Mouse (Mus musculus) midbrain, embryonic 16.5 days (tissue): Measurements from ENCODE around the gene Aebp2. TPM values are rescaled to one million over a fixed set of nuclear protein-coding genes. Genes with fewer than 3 reads are reported as not detected.

Experiments
- ATAC-seq: fragments of 200-750 bp; cut with Nextera tagmentation; 2 replicates; pipeline ENCODE4 v1.8.0; 2017; ENCODE audit warnings: moderate TSS enrichment
- H3K27ac ChIP-seq: fragments of 300-500 bp; sonication (generic); 2 replicates; pipeline ENCODE4 v1.5.1; 2014; ENCODE audit warnings: mild to moderate bottlenecking, low read length, mixed read lengths
- H3K27me3 ChIP-seq: fragments of 300-500 bp; sonication (generic); 2 replicates; pipeline ENCODE4 v1.6.1; 2014; ENCODE audit warnings: low read depth, low read length, mixed read lengths; ENCODE audit not compliant: control insufficient read depth, insufficient read depth
- H3K36me3 ChIP-seq: fragments of 300-500 bp; sonication (generic); 2 replicates; pipeline ENCODE4 v1.6.1; 2014; ENCODE audit warnings: mild to moderate bottlenecking, low read length, moderate library complexity, mixed read lengths; ENCODE audit not compliant: control insufficient read depth, insufficient read depth
- H3K4me1 ChIP-seq: fragments of 300-500 bp; sonication (generic); 2 replicates; pipeline ENCODE4 v1.6.1; 2014; ENCODE audit warnings: mild to moderate bottlenecking, low read length, mixed read lengths; ENCODE audit not compliant: control insufficient read depth, insufficient read depth
- H3K4me2 ChIP-seq: fragments of 300-500 bp; sonication (generic); 2 replicates; pipeline ENCODE4 v1.6.1; 2014; ENCODE audit warnings: mild to moderate bottlenecking, low read length, mixed read lengths
- H3K4me3 ChIP-seq: fragments of 300-500 bp; sonication (generic); 2 replicates; pipeline ENCODE4 v1.5.1; 2014; ENCODE audit warnings: low read depth, mild to moderate bottlenecking, low read length, moderate library complexity, mixed read lengths
- H3K9ac ChIP-seq: fragments of 300-500 bp; sonication (generic); 2 replicates; pipeline ENCODE4 v1.6.1; 2014; ENCODE audit warnings: low read depth, low read length, mixed read lengths
- H3K9me3 ChIP-seq: fragments of 300-500 bp; sonication (generic); replicated peaks from 2 replicates; pipeline ENCODE4 v1.6.1; 2014; ENCODE audit warnings: mild to moderate bottlenecking, low read length, mixed read lengths; ENCODE audit not compliant: control insufficient read depth, poor library complexity, severe bottlenecking
- WGBS: fragments of 180-500 bp; shearing (Covaris S2); extraction: QIAGEN DNeasy Blood & Tissue Kit; methylation state at CpG from one replicate; pipeline ENCODE4 v1.1.7; 2014; 5-methylcytosine and 5-hydroxymethylcytosine counted together
- polyA plus RNA-seq: library from polyadenylated mRNA; unstranded; fragments of >200 nt; fragmentation: Nextera tagmentation; extraction: Ambion mirVana; gene quantifications from 2 replicates; pipeline ENCODE4 v1.2.1, GENCODE M21; 2015

Gene Aebp2
- polyA plus RNA-seq, 1 experiment from 2014 or later = 7.5 TPM

GRCm38 (mm10) chr6:140692160-140692559, 69.7 kb downstream of the Aebp2 start:
- no peak for ATAC-seq
- H3K4me1 ChIP-seq = 0 out of 2 replicates have a peak, but pooled peaks cover 6% of the 10 kb centered on the region
- 91% methylated on average over 6 of the region's 6 CpGs for WGBS
- H3K4me2 ChIP-seq = no peak overlapping the region
- H3K27me3 ChIP-seq = no peaks in the 10 kb centered on the region
- H3K9ac ChIP-seq = no peak overlapping the region
- H3K27ac ChIP-seq = no peak overlapping the region
- no peaks in the 10 kb centered on the region for H3K36me3 ChIP-seq
- no peak overlapping the region for H3K4me3 ChIP-seq
- no peaks in the 10 kb centered on the region for H3K9me3 ChIP-seq

DNA sequence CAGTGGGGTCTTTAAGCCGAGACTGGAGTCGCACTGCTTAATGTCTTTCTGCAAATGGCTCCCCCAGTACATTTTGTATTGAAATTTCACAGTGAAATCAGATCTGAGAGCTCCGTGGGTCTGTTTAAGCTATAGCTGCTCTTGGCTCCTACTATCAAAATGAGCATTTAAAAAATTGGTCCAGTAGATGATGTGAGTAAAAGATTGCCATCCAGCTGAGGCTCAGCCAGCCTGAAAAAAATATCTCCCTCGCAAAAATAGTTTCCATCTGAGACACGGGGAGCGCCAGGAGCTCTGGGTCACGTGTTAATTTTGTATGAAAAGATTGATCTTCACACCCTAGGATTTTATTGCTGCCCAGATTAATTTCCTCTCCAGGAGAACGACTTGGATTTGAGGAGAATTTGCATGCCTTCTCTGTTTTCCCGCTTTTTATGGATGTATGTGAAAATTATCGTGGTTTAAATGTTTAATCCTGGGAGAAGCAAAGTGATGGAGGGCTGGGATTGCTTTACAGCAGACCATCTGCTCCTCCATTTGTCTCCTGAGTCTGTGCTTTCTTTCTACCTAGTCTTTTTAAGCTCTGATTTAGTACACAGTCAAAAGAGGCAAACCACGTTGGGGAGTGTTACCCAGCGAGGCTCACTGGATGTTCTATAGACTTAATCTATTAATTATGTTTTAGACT, 73.9 kb downstream of the Aebp2 start:
- WGBS = 46% methylated on average over 12 of the region's 12 CpGs
- H3K4me2 ChIP-seq = no peak overlapping the region
- H3K36me3 ChIP-seq = no peaks in the 10 kb centered on the region
- no peak overlapping the region for H3K4me3 ChIP-seq
- no peaks in the 10 kb centered on the region for H3K27me3 ChIP-seq
- H3K9me3 ChIP-seq = no peaks in the 10 kb centered on the region
- ATAC-seq = no peak
- no peak overlapping the region for H3K27ac ChIP-seq
- H3K4me1 ChIP-seq = 0 out of 2 replicates have a peak, but pooled peaks cover 6% of the 10 kb centered on the region
- no peak overlapping the region for H3K9ac ChIP-seq

DNA sequence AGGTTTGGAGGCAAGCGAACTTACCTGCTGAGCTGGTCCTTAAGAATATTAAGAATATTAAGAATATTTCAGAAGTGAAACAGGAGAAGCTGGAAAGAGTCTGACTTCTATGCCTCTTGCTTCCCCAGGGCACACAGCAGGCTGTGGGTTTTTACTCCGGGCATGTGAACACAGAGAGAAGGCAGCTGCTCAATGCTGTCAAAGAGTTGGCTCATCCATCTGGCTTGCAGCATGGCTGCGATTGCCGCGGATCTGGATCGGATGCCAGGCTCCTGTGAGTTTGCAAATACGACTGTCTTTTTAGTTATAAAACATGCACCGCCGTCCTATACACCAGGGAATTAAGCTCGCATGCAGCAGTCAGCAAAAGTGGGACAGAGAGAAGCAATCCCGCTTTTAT, 75.5 kb downstream of the Aebp2 start:
- 83% methylated on average over 11 of the region's 11 CpGs for WGBS
- no peaks in the 10 kb centered on the region for H3K9me3 ChIP-seq
- no peak for ATAC-seq
- no peak overlapping the region for H3K4me3 ChIP-seq
- no peaks in the 10 kb centered on the region for H3K27me3 ChIP-seq
- no peak overlapping the region for H3K9ac ChIP-seq
- H3K27ac ChIP-seq = no peak overlapping the region
- H3K4me2 ChIP-seq = no peak overlapping the region
- H3K36me3 ChIP-seq = no peaks in the 10 kb centered on the region
- H3K4me1 ChIP-seq = 0 out of 2 replicates have a peak, but pooled peaks cover 6% of the 10 kb centered on the region

GRCm38 (mm10) chr6:140698596-140698995, 76.1 kb downstream of the Aebp2 start:
- 89% methylated on average over 1 of the region's 1 CpGs for WGBS
- ATAC-seq = no peak
- Histone ChIP-seq H3K9ac (no peak overlapping the region), H3K27ac (no peak overlapping the region), H3K4me1 (0 out of 2 replicates have a peak, but pooled peaks cover 6% of the 10 kb centered on the region), H3K9me3 (no peaks in the 10 kb centered on the region), H3K27me3 (no peaks in the 10 kb centered on the region), H3K4me3 (no peak overlapping the region), H3K36me3 (no peaks in the 10 kb centered on the region), H3K4me2 (no peak overlapping the region)

- WGBS = 87% methylated on average over 6 of the region's 6 CpGs
- H3K4me2 ChIP-seq = no peak overlapping the region
- H3K36me3 ChIP-seq = no peaks in the 10 kb centered on the region
- H3K4me3 ChIP-seq = no peak overlapping the region
- no peak for ATAC-seq
- H3K9ac ChIP-seq = no peak overlapping the region
- no peaks in the 10 kb centered on the region for H3K27me3 ChIP-seq
- 0 out of 2 replicates have a peak, but pooled peaks cover 3% of the 10 kb centered on the region for H3K9me3 ChIP-seq
- H3K27ac ChIP-seq = no peak overlapping the region
- H3K4me1 ChIP-seq = 0 out of 2 replicates have a peak, but pooled peaks cover 2% of the 10 kb centered on the region
These were observed 78.8 kb downstream of the Aebp2 start for GRCm38 (mm10) chr6:140701259-140701658.

DNA sequence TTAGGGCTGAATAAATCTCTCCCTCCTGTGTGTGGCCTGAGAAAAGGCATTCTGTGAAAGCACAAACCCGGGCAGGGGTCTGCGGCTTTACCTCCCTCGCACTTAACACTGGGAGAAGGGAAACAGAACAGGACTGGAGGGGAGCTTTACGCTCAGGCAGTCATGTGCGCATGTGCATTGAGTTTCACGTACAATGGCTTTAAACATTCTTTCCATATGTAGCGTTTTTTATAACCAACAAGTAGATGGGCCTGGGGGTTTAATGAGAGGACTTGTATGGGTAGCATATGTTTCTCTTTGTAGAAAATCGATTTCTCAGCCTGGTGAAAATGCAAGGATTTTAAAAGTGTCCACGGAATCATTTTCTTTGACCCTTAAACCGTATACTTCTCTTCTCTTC, 82.7 kb downstream of the Aebp2 start:
- Histone ChIP-seq H3K36me3 (no peaks in the 10 kb centered on the region), H3K27ac (no peak overlapping the region), H3K27me3 (no peaks in the 10 kb centered on the region), H3K4me2 (no peak overlapping the region), H3K4me3 (no peak overlapping the region), H3K9me3 (0 out of 2 replicates have a peak, but pooled peaks cover 3% of the 10 kb centered on the region), H3K4me1 (no peaks in the 10 kb centered on the region), H3K9ac (no peak overlapping the region)
- no peak for ATAC-seq
- WGBS = 77% methylated on average over 10 of the region's 10 CpGs

- Histone ChIP-seq H3K27me3 (no peaks in the 10 kb centered on the region), H3K4me2 (no peak overlapping the region), H3K4me1 (no peaks in the 10 kb centered on the region), H3K27ac (no peak overlapping the region), H3K9ac (no peak overlapping the region), H3K9me3 (0 out of 2 replicates have a peak, but pooled peaks cover 3% of the 10 kb centered on the region), H3K4me3 (no peak overlapping the region), H3K36me3 (no peaks in the 10 kb centered on the region)
- WGBS = 93% methylated on average over 5 of the region's 5 CpGs
- no peak for ATAC-seq
These were observed 83.6 kb downstream of the Aebp2 start for GRCm38 (mm10) chr6:140706056-140706455.

- no peak for ATAC-seq
- H3K4me3 ChIP-seq = no peak overlapping the region
- H3K27ac ChIP-seq = no peak overlapping the region
- H3K9ac ChIP-seq = no peak overlapping the region
- H3K36me3 ChIP-seq = no peaks in the 10 kb centered on the region
- H3K9me3 ChIP-seq = 0 out of 2 replicates have a peak, but pooled peaks cover 3% of the 10 kb centered on the region
- no peaks in the 10 kb centered on the region for H3K27me3 ChIP-seq
- 78% methylated on average over 10 of the region's 10 CpGs for WGBS
- H3K4me1 ChIP-seq = no peaks in the 10 kb centered on the region
- no peak overlapping the region for H3K4me2 ChIP-seq
These were observed 85.6 kb downstream of the Aebp2 start for GRCm38 (mm10) chr6:140708059-140708458.

DNA sequence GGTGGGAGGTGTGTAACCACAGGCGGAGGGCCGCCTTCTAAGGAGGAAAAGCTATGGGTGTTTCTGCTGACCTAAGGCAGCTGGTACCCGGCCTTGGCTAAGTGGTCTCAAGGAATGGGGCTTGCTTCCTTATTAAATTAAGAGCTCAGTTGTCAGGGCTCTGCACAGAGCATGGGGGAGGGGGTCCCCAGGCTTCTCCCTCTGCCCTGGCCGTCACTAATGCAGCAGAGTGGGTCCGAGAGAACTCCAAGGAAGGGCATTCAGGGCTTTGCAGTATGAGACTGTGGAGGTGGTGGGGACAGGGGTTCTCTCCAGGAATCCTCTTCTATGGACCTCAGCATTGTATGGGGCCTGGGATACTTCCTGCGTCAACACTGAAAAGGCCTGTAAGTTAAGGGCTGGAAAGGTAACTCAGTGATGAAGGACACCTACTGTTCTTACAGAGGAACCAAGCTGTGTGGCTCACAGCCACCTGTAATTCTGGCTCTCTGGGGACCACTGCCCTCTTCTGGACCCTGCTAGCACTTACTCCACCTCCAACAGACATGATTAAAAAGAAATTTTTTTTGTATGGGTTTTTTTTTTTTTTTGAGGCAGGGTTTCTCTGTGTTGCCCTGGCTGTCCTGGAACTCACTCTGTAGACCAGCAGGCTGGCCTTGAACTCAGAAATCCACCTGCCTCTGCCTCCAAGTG, 87.1 kb downstream of the Aebp2 start:
- no peaks in the 10 kb centered on the region; the same call in 1 of the 2 replicates for H3K27me3 ChIP-seq
- H3K9me3 ChIP-seq = 0 out of 2 replicates have a peak, but pooled peaks cover 3% of the 10 kb centered on the region
- no peak overlapping the region for H3K27ac ChIP-seq
- no peak overlapping the region for H3K4me2 ChIP-seq
- 49% methylated on average over 6 of the region's 6 CpGs for WGBS
- no peak overlapping the region for H3K4me3 ChIP-seq
- ATAC-seq = no peak
- no peak overlapping the region for H3K9ac ChIP-seq
- H3K36me3 ChIP-seq = no peaks in the 10 kb centered on the region
- H3K4me1 ChIP-seq = no peaks in the 10 kb centered on the region
